Mouse (Mus musculus): ENCODE measurements at regions not wholly inside any gene's neighbourhood (a gene's known extent, or its start where the extent isn't known, plus 50 kb on each side); places are given as distances from the start of the nearest gene placed in this dataset.

- no peak for DNase-seq
Observed at GRCm38 (mm10) chr8:34756916-34757315, 645.4 kb upstream of the Gm10131 start.

- no peak for DNase-seq
Observed at GRCm38 (mm10) chr8:34756171-34756570, 644.6 kb upstream of the Gm10131 start.

GRCm38 (mm10) chr8:34755480-34755879, 643.9 kb upstream of the Gm10131 start:
- no peak for DNase-seq

GRCm38 (mm10) chr8:34753046-34753445, 641.5 kb upstream of the Gm10131 start:
- no peak for DNase-seq

- DNase-seq: no peak
Observed at GRCm38 (mm10) chr8:34748521-34748920, 637.0 kb upstream of the Gm10131 start.

GRCm38 (mm10) chr8:34745706-34746105, 634.2 kb upstream of the Gm10131 start:
- DNase-seq: no peak

- no peak for DNase-seq
Observed at GRCm38 (mm10) chr8:34744682-34745081, 633.1 kb upstream of the Gm10131 start.

GRCm38 (mm10) chr8:34744179-34744578, 632.6 kb upstream of the Gm10131 start:
- no peak for DNase-seq

GRCm38 (mm10) chr8:34743137-34743536, 631.6 kb upstream of the Gm10131 start:
- no peak for DNase-seq

GRCm38 (mm10) chr8:34740836-34741235, 629.3 kb upstream of the Gm10131 start:
- DNase-seq: no peak

- DNase-seq: no peak
Observed at GRCm38 (mm10) chr8:34739836-34740804, 628.6 kb upstream of the Gm10131 start.

GRCm38 (mm10) chr8:34736214-34736613, 624.7 kb upstream of the Gm10131 start:
- DNase-seq: no peak

GRCm38 (mm10) chr8:34735006-34735405, 623.5 kb upstream of the Gm10131 start:
- DNase-seq: no peak

- DNase-seq: no peak
Observed at GRCm38 (mm10) chr8:34732808-34733207, 621.3 kb upstream of the Gm10131 start.

- DNase-seq: no peak
Observed at GRCm38 (mm10) chr8:34732362-34732761, 620.8 kb upstream of the Gm10131 start.

- no peak for DNase-seq
Observed at GRCm38 (mm10) chr8:34731096-34731999, 619.8 kb upstream of the Gm10131 start.

- no peak for DNase-seq
Observed at GRCm38 (mm10) chr8:34729585-34729984, 618.0 kb upstream of the Gm10131 start.

- DNase-seq: no peak
Observed at GRCm38 (mm10) chr8:34727699-34728098, 616.2 kb upstream of the Gm10131 start.

- peak in 1 of 2 experiments; percentile 2 for DNase-seq
Observed at GRCm38 (mm10) chr8:34726145-34726767, 614.7 kb upstream of the Gm10131 start.

- no peak for DNase-seq
Observed at GRCm38 (mm10) chr8:34725546-34725945, 614.0 kb upstream of the Gm10131 start.

- no peak for DNase-seq
Observed at GRCm38 (mm10) chr8:34709911-34710733, 598.6 kb upstream of the Gm10131 start.
